Mouse (Mus musculus): ENCODE measurements around the gene Slc25a3.

The Slc25a3 gene

GRCm38 (mm10) chr10:91083393-91083927 lies 40.4 kb downstream of the Slc25a3 start:
- no peak for DNase-seq

GRCm38 (mm10) chr10:91082550-91083392 lies 41.1 kb downstream of the Slc25a3 start, which contains the start of the genes Apaf1 and Ikbip:
Gene Apaf1, minus strand, starts transcription at chr10:91082770.
Gene Ikbip, plus strand, starts transcription at chr10:91082940.
- DNase-seq = peak; percentile 100

GRCm38 (mm10) chr10:91081959-91082507 lies 41.8 kb downstream of the Slc25a3 start:
- peak; percentile 62 for DNase-seq

GRCm38 (mm10) chr10:91080540-91080939 lies 43.3 kb downstream of the Slc25a3 start:
- no peak for DNase-seq

- DNase-seq = no peak
These were observed 47.2 kb downstream of the Slc25a3 start for GRCm38 (mm10) chr10:91076667-91077066.

- DNase-seq = no peak
These were observed 50.5 kb downstream of the Slc25a3 start for GRCm38 (mm10) chr10:91073345-91073744.

GRCm38 (mm10) chr10:91071768-91072167 lies 52.1 kb downstream of the Slc25a3 start:
- peak; percentile 19 for DNase-seq

Measured in embryo, embryonic 11 days (tissue).